Mouse (Mus musculus): ENCODE measurements around the gene Wasf2.

The Wasf2 gene

GRCm38 (mm10) chr4:133178305-133178704 is 48.0 kb downstream of the Wasf2 start:
- no peak for DNase-seq

DNA sequence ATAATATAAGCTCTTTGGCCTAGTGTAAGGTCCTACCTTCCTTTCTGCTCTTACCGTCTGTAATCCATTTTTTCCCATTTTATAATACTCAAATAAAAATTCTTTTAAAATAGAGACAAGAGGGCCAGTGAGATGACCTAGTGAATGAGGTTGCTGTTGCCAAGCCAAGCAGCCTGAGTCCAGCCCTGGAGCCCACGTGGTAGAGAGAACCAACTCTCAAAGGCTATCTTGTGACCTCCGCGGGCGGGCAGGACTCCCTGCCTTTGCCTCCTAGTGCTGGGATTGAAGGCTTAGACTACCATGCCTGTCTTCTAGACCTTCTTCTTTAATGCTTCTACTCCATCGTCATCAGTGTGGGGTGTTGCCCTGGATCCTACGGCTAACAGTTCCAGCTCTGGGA is 49.0 kb downstream of the Wasf2 start:
- no peak for DNase-seq

DNA sequence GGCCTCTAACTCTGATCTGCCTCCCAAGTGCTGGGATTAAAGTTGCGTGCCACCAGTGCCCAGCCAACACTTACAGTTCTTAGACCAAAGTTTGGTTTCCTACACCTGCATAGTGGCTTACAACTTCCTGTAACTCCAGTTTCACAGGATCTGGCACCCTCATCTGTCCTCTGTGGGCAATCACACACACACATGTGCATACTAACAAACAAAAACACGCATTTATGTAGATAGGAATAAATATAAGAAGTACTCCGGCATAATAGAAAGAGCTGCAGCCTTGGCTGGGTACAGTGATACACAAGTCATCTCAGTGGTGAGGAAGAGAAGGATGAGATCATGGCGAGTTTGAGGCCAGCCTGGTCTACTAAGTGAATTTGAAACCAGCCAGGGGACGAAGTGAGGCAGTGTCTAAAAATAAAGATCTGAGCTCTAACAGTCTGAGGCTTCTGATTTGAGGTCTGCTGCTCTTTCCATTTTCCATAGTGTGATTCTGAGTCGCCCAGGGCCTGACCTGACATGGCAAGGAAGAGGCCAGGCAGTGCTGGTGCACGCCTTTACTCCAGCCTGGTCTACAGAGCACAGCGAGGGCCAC is 52.2 kb downstream of the Wasf2 start:
- no peak for DNase-seq

DNA sequence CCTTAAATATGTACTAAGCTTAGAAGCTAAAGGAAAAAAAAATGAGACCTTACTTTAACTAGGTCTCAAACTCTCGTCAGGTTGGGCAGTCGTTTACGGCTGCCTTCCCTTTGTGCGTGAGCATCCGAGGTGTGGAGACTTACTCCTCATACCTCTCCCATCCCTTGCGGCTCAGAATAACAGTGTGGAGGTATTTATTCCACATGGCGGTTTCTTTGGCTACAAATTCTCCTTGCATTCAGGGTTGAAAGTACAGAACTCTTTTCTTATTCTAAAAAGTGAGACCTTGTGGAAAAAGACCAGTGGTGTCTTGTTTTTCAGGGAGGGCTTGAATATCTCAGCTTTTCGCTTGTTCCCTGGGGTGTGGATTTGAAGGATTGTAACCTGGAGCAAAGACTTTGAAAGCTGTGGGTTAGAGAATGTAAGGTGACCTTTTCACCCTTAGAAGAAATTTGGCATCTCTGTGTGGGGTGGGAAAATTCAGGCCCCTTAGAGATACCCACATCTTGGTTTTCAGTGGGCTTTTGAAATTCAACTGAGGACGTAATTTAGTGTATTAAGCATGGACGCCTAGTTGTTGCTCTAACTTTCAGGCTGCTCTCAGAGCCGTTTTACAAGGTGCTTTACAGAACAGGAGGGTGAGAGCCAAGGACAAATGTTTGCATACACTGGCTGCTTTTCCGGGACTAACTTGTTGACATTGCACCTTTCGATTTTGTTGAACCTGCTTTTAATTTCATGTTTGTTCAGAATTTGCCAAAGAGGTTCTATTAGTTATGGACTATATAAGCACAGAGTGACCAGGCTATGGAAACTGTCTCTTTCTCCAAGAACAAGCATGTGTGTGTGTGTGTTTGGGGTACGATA is 54.0 kb downstream of the Wasf2 start:
- DNase-seq, result no peak

- DNase-seq, result no peak
Measured at GRCm38 (mm10) chr4:133184898-133185665, 54.8 kb downstream of the Wasf2 start.

GRCm38 (mm10) chr4:133185893-133186292 is 55.6 kb downstream of the Wasf2 start:
- DNase-seq, result no peak

DNA sequence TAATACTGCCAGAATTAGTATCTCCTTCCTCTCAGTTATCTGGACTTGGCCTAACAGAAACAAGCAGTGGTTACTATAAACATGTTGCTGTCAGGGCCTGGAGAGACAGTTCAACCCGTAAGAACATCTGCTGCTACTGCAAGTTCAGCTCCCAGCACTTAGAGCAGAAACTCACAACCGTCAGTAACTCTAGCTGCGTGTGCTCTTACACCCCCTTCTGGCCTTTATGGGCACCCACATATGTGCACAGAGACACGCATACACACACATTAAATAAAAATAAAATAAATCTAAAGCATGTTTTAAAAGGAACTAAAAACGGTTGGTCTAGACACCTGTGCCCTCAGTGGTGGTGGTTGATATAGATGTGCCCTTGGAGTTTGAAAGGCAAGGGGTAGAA is 56.6 kb downstream of the Wasf2 start:
- DNase-seq, result no peak

DNA sequence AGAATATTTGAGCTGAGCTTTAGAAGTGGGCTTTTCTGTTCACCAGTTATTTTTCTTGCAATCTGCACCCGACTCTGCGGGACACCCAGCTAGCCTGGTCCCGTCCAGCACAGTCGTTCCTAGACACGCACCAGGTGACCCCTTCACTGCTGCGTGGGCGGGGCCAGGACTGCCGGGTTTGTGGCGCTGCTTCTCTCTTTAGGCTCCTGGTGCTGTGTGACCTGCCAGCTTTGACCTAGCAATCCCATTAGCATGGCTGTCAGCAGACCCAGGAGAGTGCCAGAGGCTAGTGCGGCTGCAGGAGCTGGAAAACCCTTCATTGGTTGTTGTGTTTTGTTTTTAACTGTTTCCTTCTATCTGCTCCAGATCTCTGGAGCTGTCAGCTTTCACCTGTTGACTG is 59.1 kb downstream of the Wasf2 start:
- DNase-seq, result no peak

- DNase-seq, result no peak
Measured at GRCm38 (mm10) chr4:133194482-133194881, 64.2 kb downstream of the Wasf2 start.

GRCm38 (mm10) chr4:133195014-133195413 is 64.7 kb downstream of the Wasf2 start:
- no peak for DNase-seq

DNA sequence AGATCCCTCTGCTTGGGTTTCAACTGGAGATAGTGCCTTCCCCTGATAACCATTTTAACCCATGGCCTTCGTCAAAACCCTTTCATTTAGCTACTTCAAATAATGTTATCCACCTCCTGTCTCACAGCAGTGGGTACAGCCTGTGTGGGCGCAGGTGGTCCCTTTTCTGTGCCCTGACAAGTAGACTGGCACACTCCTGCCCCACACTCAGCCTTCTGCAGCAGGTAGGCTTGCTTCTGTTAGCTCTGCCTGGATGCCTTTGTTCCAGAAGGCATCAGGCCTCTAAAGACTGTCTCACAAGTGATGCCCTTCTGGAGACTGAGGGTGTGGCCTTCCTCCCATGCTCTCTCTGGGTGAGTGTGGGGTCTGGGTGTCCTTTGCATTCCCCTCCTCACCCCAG is 65.8 kb downstream of the Wasf2 start:
- no peak for DNase-seq

- no peak for DNase-seq
Measured at GRCm38 (mm10) chr4:133196852-133197251, 66.5 kb downstream of the Wasf2 start.

- no peak for DNase-seq
Measured at GRCm38 (mm10) chr4:133197355-133197754, 67.0 kb downstream of the Wasf2 start.

GRCm38 (mm10) chr4:133197801-133198286 is 67.5 kb downstream of the Wasf2 start:
- no peak for DNase-seq

- DNase-seq, result no peak
Measured at GRCm38 (mm10) chr4:133198337-133199180, 68.3 kb downstream of the Wasf2 start.

GRCm38 (mm10) chr4:133199743-133200142 is 69.4 kb downstream of the Wasf2 start:
- DNase-seq, result no peak

GRCm38 (mm10) chr4:133200343-133200742 is 70.0 kb downstream of the Wasf2 start:
- DNase-seq, result no peak

DNA sequence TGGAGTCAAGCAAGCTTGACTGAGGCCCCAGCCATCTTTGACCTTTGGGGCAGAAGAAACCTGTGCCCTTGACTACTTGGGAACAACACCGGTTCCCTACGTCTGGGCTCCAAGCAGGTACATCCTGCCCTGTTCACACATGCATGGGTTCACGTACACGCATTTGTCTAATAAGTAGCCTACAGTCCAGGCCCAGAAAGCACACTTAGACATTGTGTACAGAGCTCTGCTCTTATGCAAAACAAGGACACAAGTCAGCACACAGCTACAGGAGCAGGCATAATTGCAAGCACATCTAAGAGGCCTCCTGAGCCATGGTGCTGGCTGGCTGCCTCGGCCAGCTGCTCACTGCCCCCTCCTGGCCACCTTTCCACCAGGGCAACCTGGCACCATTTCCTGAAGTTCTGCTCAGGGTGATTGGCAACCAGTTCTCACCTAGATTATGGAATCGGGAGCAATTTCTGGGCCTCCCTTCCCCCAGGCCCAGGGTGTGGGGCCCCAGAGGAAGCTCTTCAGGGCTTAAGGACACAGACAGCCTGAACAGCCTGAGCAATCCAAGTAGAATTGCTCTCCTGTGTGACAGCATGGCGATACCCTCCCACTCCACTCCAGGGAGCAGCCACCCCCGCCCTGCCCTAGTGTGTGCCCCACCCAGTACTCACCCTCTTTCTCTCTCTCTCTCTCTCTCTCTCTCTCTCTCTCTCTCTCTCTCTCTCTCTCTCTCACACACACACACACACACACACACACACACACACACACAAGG is 70.9 kb downstream of the Wasf2 start:
- peak; percentile 91 for DNase-seq

DNA sequence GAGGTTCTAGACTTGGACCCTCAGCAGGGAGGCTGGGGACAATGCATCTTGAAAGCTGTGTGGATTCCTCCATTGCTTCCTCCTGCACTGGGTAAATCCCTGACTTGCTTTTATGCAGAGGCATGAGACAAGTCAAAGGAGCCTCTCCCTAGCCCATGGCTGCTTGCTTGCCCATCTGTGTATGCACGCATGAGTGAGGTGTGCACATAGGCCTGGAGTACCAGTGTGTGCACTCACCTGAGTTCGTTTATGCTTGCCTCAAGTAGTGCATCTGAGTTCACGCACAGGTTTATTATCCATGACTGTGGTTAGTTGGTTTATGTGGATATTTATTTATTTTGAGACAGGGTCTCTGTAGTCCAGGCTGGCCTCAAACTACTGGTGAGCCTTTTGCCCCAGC is 71.9 kb downstream of the Wasf2 start:
- no peak for DNase-seq

- DNase-seq, result no peak
Measured at GRCm38 (mm10) chr4:133203591-133203990, 73.3 kb downstream of the Wasf2 start.

GRCm38 (mm10) chr4:133204379-133204778 is 74.1 kb downstream of the Wasf2 start:
- no peak for DNase-seq

DNA sequence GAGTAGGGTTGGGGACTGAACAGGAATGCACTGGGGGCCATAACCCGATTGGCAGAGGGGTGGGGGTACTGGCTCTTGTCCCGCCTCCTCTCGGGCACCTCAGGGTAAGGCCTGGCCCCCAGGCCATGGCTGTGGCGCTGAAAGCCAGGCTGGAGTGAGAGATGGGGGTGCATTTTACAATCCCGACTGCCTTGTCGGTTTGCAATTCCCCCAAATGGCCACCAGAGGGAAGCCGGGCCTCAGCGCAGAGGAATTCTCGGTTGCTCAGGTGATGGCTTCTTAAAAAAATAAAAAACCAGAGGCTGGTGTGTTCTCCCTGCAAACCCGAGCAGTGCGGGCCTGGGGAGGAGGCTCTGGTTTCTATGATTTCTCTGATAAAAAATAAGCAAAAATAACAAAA is 79.1 kb downstream of the Wasf2 start:
- peak; percentile 82 for DNase-seq
